9 mouse cellular contexts compared by ENCODE assay signal in the genomic region with DNA sequence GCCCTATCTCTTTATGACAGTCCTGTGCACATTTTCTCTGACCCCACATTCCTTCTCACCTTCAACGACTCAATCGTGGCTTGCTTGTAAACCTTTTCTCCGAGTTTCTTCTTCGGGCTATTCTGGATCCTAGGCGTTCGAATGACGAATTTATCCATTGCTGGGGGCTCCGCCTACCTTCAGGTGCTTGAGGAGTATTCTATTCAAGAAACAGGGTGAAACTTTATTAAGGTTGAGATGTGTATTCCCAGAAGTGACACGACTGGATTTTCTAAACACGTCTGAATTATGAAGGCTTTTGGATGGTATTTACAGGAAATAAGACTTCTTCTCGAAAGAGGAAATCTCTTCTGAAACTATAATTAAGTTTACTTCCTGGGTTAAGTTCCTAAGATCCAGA. TPM values are rescaled to one million over a fixed set of nuclear protein-coding genes. Genes with fewer than 3 reads are reported as not detected.
DNase-seq lines count a peak whose midpoint lies in the region; ATAC-seq and TF ChIP-seq lines count a peak whose summit lies in the region.
"Had no signal": no experiment of that assay in that cellular context is flagged by ENCODE, and none has a peak within 500 bp of the region (broad histone marks: within the 10 kb centered on the region; RNA-seq: fewer than 3 reads in every experiment).

No protein-coding gene starts in this region.

- peak overlapping the region; percentile 68 for H3K4me2 ChIP-seq in lung, embryonic 14.5 days
- H3K4me2 ChIP-seq in embryonic facial prominence, embryonic 14.5 days (ENCODE audit: low read depth, low read length): peak overlapping the region; percentile 57
- H3K4me2 ChIP-seq in intestine, embryonic 14.5 days (ENCODE audit: low read length): peak overlapping the region; percentile 75
- peak overlapping the region; percentile 65 for H3K4me2 ChIP-seq in neural tube, embryonic 13.5 days

- peaks cover 24% of the 10 kb centered on the region for H3K36me3 ChIP-seq in lung, embryonic 14.5 days (ENCODE audit: insufficient read depth)
- peaks cover 34% of the 10 kb centered on the region; the same call in 1 of the 2 replicates for H3K36me3 ChIP-seq in embryonic facial prominence, embryonic 14.5 days (ENCODE audit: control insufficient read depth, insufficient read depth, low read length)
- H3K36me3 ChIP-seq in intestine, embryonic 14.5 days (ENCODE audit: control insufficient read depth, insufficient read depth, low read length): peaks cover 26% of the 10 kb centered on the region
- H3K36me3 ChIP-seq in neural tube, embryonic 13.5 days: peaks cover 19% of the 10 kb centered on the region

- DNase-seq in lung, embryonic 14.5 days: no peak
- DNase-seq in lung, postnatal 10 days: no peak
- no peak for DNase-seq in embryonic facial prominence, embryonic 14.5 days (ENCODE audit: low spot score)
- no peak for DNase-seq in intestine, embryonic 14.5 days (ENCODE audit: low spot score)
- no peak for DNase-seq in frontal cortex, postnatal 14 days (ENCODE audit: low spot score in 2 of 2)
- DNase-seq in embryo, embryonic 9.5 days (ENCODE audit: extremely low spot score): no peak
- no peak for DNase-seq in gastrocnemius, postnatal 36 days

- WGBS in lung, embryonic 14.5 days: 25% methylated on average over 11 of the region's 11 CpGs
- 46% methylated on average over 11 of the region's 11 CpGs for WGBS in embryonic facial prominence, embryonic 14.5 days
- WGBS in intestine, embryonic 14.5 days: 25% methylated on average over 11 of the region's 11 CpGs
- 50% methylated on average over 11 of the region's 11 CpGs for WGBS in neural tube, embryonic 13.5 days

- intact Hi-C loops in gastrocnemius, postnatal 36 days (cut with DNase I): no loop called here

- H3K27me3 ChIP-seq in lung, embryonic 14.5 days (ENCODE audit: insufficient read depth, low read length): no peaks in the 10 kb centered on the region
- H3K27me3 ChIP-seq in embryonic facial prominence, embryonic 14.5 days (replicated peaks; ENCODE audit: control insufficient read depth, insufficient read depth, low read length): no peaks in the 10 kb centered on the region
- no peaks in the 10 kb centered on the region for H3K27me3 ChIP-seq in intestine, embryonic 14.5 days (replicated peaks; ENCODE audit: control insufficient read depth, insufficient read depth, low read length)
- no peaks in the 10 kb centered on the region for H3K27me3 ChIP-seq in neural tube, embryonic 13.5 days

- H3K27ac ChIP-seq in lung, embryonic 14.5 days (ENCODE audit: low read depth): peak overlapping the region; percentile 93
- peak overlapping the region; percentile 91 for H3K27ac ChIP-seq in embryonic facial prominence, embryonic 14.5 days (replicated peaks; ENCODE audit: low read depth, low read length)
- peak overlapping the region; percentile 97 for H3K27ac ChIP-seq in intestine, embryonic 14.5 days (ENCODE audit: low read depth)
- peak overlapping the region; percentile 99 for H3K27ac ChIP-seq in neural tube, embryonic 13.5 days (replicated peaks)

- ATAC-seq in lung, embryonic 14.5 days (ENCODE audit: insufficient read depth): no peak
- no peak for ATAC-seq in embryonic facial prominence, embryonic 14.5 days (ENCODE audit: low read depth)
- no peak for ATAC-seq in intestine, embryonic 14.5 days (replicated peaks; ENCODE audit: low FRiP score, low TSS enrichment, low read depth)
- ATAC-seq in neural tube, embryonic 13.5 days (ENCODE audit: low read depth): no peak

- no peaks in the 10 kb centered on the region for H3K9me3 ChIP-seq in lung, embryonic 14.5 days (ENCODE audit: low read depth, low read length)
- no peaks in the 10 kb centered on the region for H3K9me3 ChIP-seq in embryonic facial prominence, embryonic 14.5 days (ENCODE audit: control insufficient read depth, low read length)
- no peaks in the 10 kb centered on the region for H3K9me3 ChIP-seq in intestine, embryonic 14.5 days (ENCODE audit: control insufficient read depth, low read length)
- no peaks in the 10 kb centered on the region for H3K9me3 ChIP-seq in neural tube, embryonic 13.5 days

- peak overlapping the region; percentile 87 for H3K9ac ChIP-seq in lung, embryonic 14.5 days
- H3K9ac ChIP-seq in embryonic facial prominence, embryonic 14.5 days (ENCODE audit: low read depth, low read length): peak overlapping the region; percentile 93
- H3K9ac ChIP-seq in intestine, embryonic 14.5 days (ENCODE audit: low read length): peak overlapping the region; percentile 85
- H3K9ac ChIP-seq in neural tube, embryonic 13.5 days: peak overlapping the region; percentile 94

- H3K4me1 ChIP-seq in lung, embryonic 14.5 days (ENCODE audit: insufficient read depth): peaks cover 6% of the 10 kb centered on the region; the same call in 1 of the 2 replicates
- peaks cover 30% of the 10 kb centered on the region for H3K4me1 ChIP-seq in embryonic facial prominence, embryonic 14.5 days (ENCODE audit: control insufficient read depth, insufficient read depth, low read length)
- peaks cover 22% of the 10 kb centered on the region for H3K4me1 ChIP-seq in intestine, embryonic 14.5 days (replicated peaks; ENCODE audit: control insufficient read depth, insufficient read depth, low read length)
- H3K4me1 ChIP-seq in neural tube, embryonic 13.5 days (replicated peaks): peaks cover 42% of the 10 kb centered on the region

- peak overlapping the region; percentile 97 for H3K4me3 ChIP-seq in lung, embryonic 14.5 days (ENCODE audit: low read depth, low read length)
- H3K4me3 ChIP-seq in embryonic facial prominence, embryonic 14.5 days (ENCODE audit: low read depth, low read length): peak overlapping the region; percentile 97
- peak overlapping the region; percentile 97 for H3K4me3 ChIP-seq in intestine, embryonic 14.5 days (ENCODE audit: low read depth, low read length)
- H3K4me3 ChIP-seq in neural tube, embryonic 13.5 days: peak overlapping the region; percentile 95

- no peak for TF ChIP-seq CTCF in lung, embryonic 14.5 days (IDR thresholded peaks at IDR 0.05; ENCODE audit: low read depth)

RNA-seq across cellular contexts. Expression of a gene that starts 0.7 kb away (rescaled TPM):
- polyA plus RNA-seq in lung, embryonic 14.5 days (2014; fragmentation: Nextera tagmentation; extraction: Ambion mirVana): 321 and 337 TPM in 2 replicates
- polyA plus RNA-seq in embryonic facial prominence, embryonic 14.5 days (2014; fragmentation: Nextera tagmentation; extraction: Ambion mirVana): 464 and 480 TPM in 2 replicates
- polyA plus RNA-seq in intestine, embryonic 14.5 days (2014; fragmentation: Nextera tagmentation; extraction: Ambion mirVana): 346 and 367 TPM in 2 replicates
- polyA plus RNA-seq in neural tube, embryonic 13.5 days (2015; fragmentation: Nextera tagmentation; extraction: Ambion mirVana): 441 and 449 TPM in 2 replicates
- total RNA-seq in gastrocnemius, postnatal 36 days (2021): 10 to 100 TPM; 68.4 to 77.1 TPM

RNA-seq across cellular contexts. Expression of a gene that starts 1.4 kb away (rescaled TPM):
- polyA plus RNA-seq in lung, embryonic 14.5 days (2014; fragmentation: Nextera tagmentation; extraction: Ambion mirVana): 17.1 and 28.3 TPM in 2 replicates
- 36.8 and 41.4 TPM in 2 replicates for polyA plus RNA-seq in embryonic facial prominence, embryonic 14.5 days (2014; fragmentation: Nextera tagmentation; extraction: Ambion mirVana)
- polyA plus RNA-seq in intestine, embryonic 14.5 days (2014; fragmentation: Nextera tagmentation; extraction: Ambion mirVana): 18.0 and 18.9 TPM in 2 replicates
- 20.5 and 36.9 TPM in 2 replicates for polyA plus RNA-seq in neural tube, embryonic 13.5 days (2015; fragmentation: Nextera tagmentation; extraction: Ambion mirVana)
- 10 to 100 TPM in 1 of 2 experiments, 1 to 10 TPM in 1; 9.6 to 10.4 TPM for total RNA-seq in gastrocnemius, postnatal 36 days (2021)

RNA-seq across cellular contexts. Expression of a gene that starts 31.5 kb away (rescaled TPM):
- polyA plus RNA-seq in lung, embryonic 14.5 days (2014; fragmentation: Nextera tagmentation; extraction: Ambion mirVana): not detected in 2 replicates
- polyA plus RNA-seq in embryonic facial prominence, embryonic 14.5 days (2014; fragmentation: Nextera tagmentation; extraction: Ambion mirVana): 0.18 TPM in 1 of 2 replicates, not detected in the other
- not detected in 2 replicates for polyA plus RNA-seq in intestine, embryonic 14.5 days (2014; fragmentation: Nextera tagmentation; extraction: Ambion mirVana)
- not detected in 2 replicates for polyA plus RNA-seq in neural tube, embryonic 13.5 days (2015; fragmentation: Nextera tagmentation; extraction: Ambion mirVana)
- total RNA-seq in gastrocnemius, postnatal 36 days (2021): not detected
- polyA plus RNA-seq: brain, embryonic 14.5 days had no signal
